In the genomic region with DNA sequence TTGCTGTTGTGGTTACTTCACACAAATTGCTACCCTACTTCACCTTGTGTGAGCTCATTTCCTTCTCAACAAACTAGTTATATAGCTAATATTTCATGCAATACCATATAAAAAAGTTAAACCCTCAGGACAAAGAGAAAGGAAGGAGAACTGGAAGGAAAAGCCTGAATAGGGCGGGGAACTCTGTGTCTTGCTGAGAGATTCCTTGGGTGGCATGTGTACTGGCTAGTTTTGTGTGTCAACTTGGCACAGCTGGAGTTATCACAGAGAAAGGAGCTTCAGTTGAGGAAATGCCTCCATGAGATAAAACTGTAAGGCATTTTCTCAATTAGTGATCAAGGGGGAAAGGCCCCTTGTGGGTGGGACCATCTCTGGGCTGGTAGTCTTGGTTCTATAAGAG, we compare ENCODE assay signal across 13 mouse cellular contexts. TPM values are rescaled to one million over a fixed set of nuclear protein-coding genes. Genes with fewer than 3 reads are reported as not detected.
DNase-seq lines count a peak whose midpoint lies in the region; ATAC-seq and TF ChIP-seq lines count a peak whose summit lies in the region.
"Not testable (repeated sequence)": the region's sequence is repeated elsewhere in the genome, so short reads cannot be mapped to it uniquely, and the experiment has no call there.
"Had no signal": no experiment of that assay in that cellular context is flagged by ENCODE, and none has a peak within 500 bp of the region (broad histone marks: within the 10 kb centered on the region; RNA-seq: fewer than 3 reads in every experiment).

No protein-coding gene starts in this region.

- H3K9me3 ChIP-seq in erythroblast, embryonic 14.5 days (ENCODE audit: control insufficient read depth, low read length); liver, embryonic 11.5 days (ENCODE audit: control insufficient read depth, low read length); liver, embryonic 12.5 days (replicated peaks); liver, embryonic 13.5 days (replicated peaks); liver, embryonic 14.5 days (ENCODE audit: control insufficient read depth, low read length); liver, embryonic 15.5 days (replicated peaks); liver, embryonic 16.5 days (replicated peaks; ENCODE audit: control insufficient read depth, low read length): not testable (repeated sequence)

- H3K27me3 ChIP-seq in erythroblast, embryonic 14.5 days (ENCODE audit: control insufficient read depth); liver, embryonic 11.5 days (replicated peaks; ENCODE audit: control insufficient read depth, insufficient read depth, low read length); liver, embryonic 12.5 days (replicated peaks); liver, embryonic 13.5 days; liver, embryonic 14.5 days (ENCODE audit: control insufficient read depth, insufficient read depth, low read length); liver, embryonic 15.5 days; liver, embryonic 16.5 days (ENCODE audit: control insufficient read depth, insufficient read depth, low read depth, low read length): not testable (repeated sequence)

- peak overlapping the region; percentile 7 for H3K4me3 ChIP-seq in erythroblast, embryonic 14.5 days (replicated peaks)
- not testable (repeated sequence) for H3K4me3 ChIP-seq in liver, embryonic 11.5 days (ENCODE audit: low read depth, low read length); liver, embryonic 12.5 days; liver, embryonic 13.5 days (replicated peaks); liver, embryonic 14.5 days (ENCODE audit: insufficient read depth in 1 of 2, low read depth in 2 of 2, low read length in 2 of 2); liver, embryonic 15.5 days (replicated peaks); liver, embryonic 16.5 days (ENCODE audit: low read depth, low read length)

- not testable (repeated sequence) for TF ChIP-seq CTCF in liver, embryonic 14.5 days (IDR thresholded peaks at IDR 0.05; ENCODE audit: low read depth)

- TF ChIP-seq EP300 in liver, embryonic 14.5 days (IDR thresholded peaks at IDR 0.05; ENCODE audit: low read depth), result not testable (repeated sequence)

- H3K9ac ChIP-seq in liver, embryonic 11.5 days (ENCODE audit: low read depth, low read length); liver, embryonic 12.5 days; liver, embryonic 13.5 days; liver, embryonic 14.5 days (replicated peaks); liver, embryonic 15.5 days; liver, embryonic 16.5 days (ENCODE audit: low read depth, low read length): not testable (repeated sequence)

- H3K36me3 ChIP-seq in erythroblast, embryonic 14.5 days (ENCODE audit: control insufficient read depth); liver, embryonic 11.5 days (ENCODE audit: control insufficient read depth, insufficient read depth, low read length); liver, embryonic 12.5 days; liver, embryonic 13.5 days; liver, embryonic 14.5 days (replicated peaks; ENCODE audit: control insufficient read depth, insufficient read depth, low read depth); liver, embryonic 15.5 days (replicated peaks); liver, embryonic 16.5 days (ENCODE audit: control insufficient read depth, insufficient read depth): not testable (repeated sequence)

- H3K4me2 ChIP-seq in liver, embryonic 11.5 days; liver, embryonic 12.5 days; liver, embryonic 13.5 days; liver, embryonic 14.5 days (ENCODE audit: low read depth); liver, embryonic 15.5 days; liver, embryonic 16.5 days (ENCODE audit: low read depth, low read length): not testable (repeated sequence)

- H3K27ac ChIP-seq in liver, embryonic 11.5 days (ENCODE audit: low read depth, low read length); liver, embryonic 13.5 days; liver, embryonic 15.5 days (replicated peaks); liver, embryonic 16.5 days (ENCODE audit: low read length): not testable (repeated sequence)
- 0 out of 2 replicates have a peak overlapping the region, but pooled peaks have one; percentile 25 for H3K27ac ChIP-seq in liver, embryonic 12.5 days
- H3K27ac ChIP-seq in liver, embryonic 14.5 days, result 0 out of 2 replicates have a peak overlapping the region, but pooled peaks have one; percentile 29

- peaks cover 18% of the 10 kb centered on the region for H3K4me1 ChIP-seq in erythroblast, embryonic 14.5 days (ENCODE audit: control insufficient read depth)
- H3K4me1 ChIP-seq in liver, embryonic 11.5 days (replicated peaks; ENCODE audit: control insufficient read depth, insufficient read depth, low read length); liver, embryonic 14.5 days (replicated peaks; ENCODE audit: control insufficient read depth in 2 of 2, insufficient read depth in 2 of 2, low read length in 1 of 2); liver, embryonic 15.5 days (replicated peaks); liver, embryonic 16.5 days (ENCODE audit: control insufficient read depth, low read depth, low read length): not testable (repeated sequence)
- H3K4me1 ChIP-seq in liver, embryonic 12.5 days, result peaks cover 12% of the 10 kb centered on the region; the same call in 1 of the 2 replicates
- peaks cover 11% of the 10 kb centered on the region for H3K4me1 ChIP-seq in liver, embryonic 13.5 days (replicated peaks)

- 74% methylated on average over 1 of the region's 1 CpGs for WGBS in liver, embryonic 11.5 days
- WGBS in liver, embryonic 12.5 days (ENCODE audit: insufficient replicate concordance), result 29% methylated on average over 1 of the region's 1 CpGs
- WGBS in liver, embryonic 13.5 days (ENCODE audit: insufficient replicate concordance), result 57% methylated on average over 1 of the region's 1 CpGs
- 25% methylated on average over 1 of the region's 1 CpGs for WGBS in liver, embryonic 14.5 days (ENCODE audit: insufficient replicate concordance)
- WGBS in liver, embryonic 15.5 days (ENCODE audit: insufficient replicate concordance), result 51% methylated on average over 1 of the region's 1 CpGs
- 24% methylated on average over 1 of the region's 1 CpGs for WGBS in liver, embryonic 16.5 days (ENCODE audit: insufficient replicate concordance)

- ATAC-seq in liver, embryonic 11.5 days (replicated peaks; ENCODE audit: low FRiP score), result 0 out of 2 replicates have a peak, but pooled peaks have one; percentile 54
- ATAC-seq in liver, embryonic 12.5 days, result peak; percentile 68
- ATAC-seq in liver, embryonic 13.5 days (ENCODE audit: low read depth), result peak; percentile 78
- peak; percentile 68 for ATAC-seq in liver, embryonic 14.5 days (ENCODE audit: insufficient read depth)
- ATAC-seq in liver, embryonic 15.5 days (ENCODE audit: insufficient read depth), result peak; percentile 56; the same call in 1 of the 2 replicates
- ATAC-seq in liver, embryonic 16.5 days (ENCODE audit: low read depth), result peak; percentile 48; the same call in 1 of the 2 replicates

- DNase-seq in liver, embryonic 11.5 days (ENCODE audit: low spot score); liver, embryonic 14.5 days (ENCODE audit: low read depth in 3 of 3, low spot score in 3 of 3): not testable (repeated sequence)
- DNase-seq in liver, embryonic 13.5 days, result peak; percentile 18

RNA-seq across cellular contexts. Expression of gene Fhl5, which starts 8.9 kb away (rescaled TPM):
- polyA plus RNA-seq in erythroblast, embryonic 14.5 days (2012), result not detected in 2 replicates
- not detected in 2 replicates for polyA plus RNA-seq in liver, embryonic 11.5 days (2014; fragmentation: Nextera tagmentation; extraction: Ambion mirVana)
- not detected in 2 replicates for polyA plus RNA-seq in liver, embryonic 12.5 days (2016; fragmentation: Nextera tagmentation; extraction: Ambion mirVana)
- polyA plus RNA-seq in liver, embryonic 13.5 days (2015; fragmentation: Nextera tagmentation; extraction: Ambion mirVana), result not detected in 2 replicates
- polyA plus RNA-seq in liver, embryonic 14.5 days (2012; rRNA removed), result not detected in 2 replicates
- polyA plus RNA-seq in liver, embryonic 14.5 days (2014; fragmentation: Nextera tagmentation; extraction: Ambion mirVana), result not detected in 2 replicates
- polyA plus RNA-seq in liver, embryonic 15.5 days (2015; fragmentation: Nextera tagmentation; extraction: Ambion mirVana), result not detected in 2 replicates
- polyA plus RNA-seq in liver, embryonic 16.5 days (2015; fragmentation: Nextera tagmentation; extraction: Ambion mirVana), result not detected in 2 replicates
- polyA plus RNA-seq: activated CD4-positive, CD25-positive, alpha-beta regulatory T cell, adult 4 months; adrenal gland, adult 2 months; C2C12; CD4-positive, CD25-positive, alpha-beta regulatory T cell, adult 4 months; G1E; Patski had no signal

RNA-seq across cellular contexts. Expression of gene Ufl1, which starts 47.9 kb away (rescaled TPM):
- polyA plus RNA-seq in erythroblast, embryonic 14.5 days (2012), result 0.03 and 0.04 TPM in 2 replicates
- 31.1 and 35.4 TPM in 2 replicates for polyA plus RNA-seq in liver, embryonic 11.5 days (2014; fragmentation: Nextera tagmentation; extraction: Ambion mirVana)
- 19.2 and 21.4 TPM in 2 replicates for polyA plus RNA-seq in liver, embryonic 12.5 days (2016; fragmentation: Nextera tagmentation; extraction: Ambion mirVana)
- 19.0 and 19.7 TPM in 2 replicates for polyA plus RNA-seq in liver, embryonic 13.5 days (2015; fragmentation: Nextera tagmentation; extraction: Ambion mirVana)
- 1.8 and 2.9 TPM in 2 replicates for polyA plus RNA-seq in liver, embryonic 14.5 days (2012; rRNA removed)
- 18.8 and 20.1 TPM in 2 replicates for polyA plus RNA-seq in liver, embryonic 14.5 days (2014; fragmentation: Nextera tagmentation; extraction: Ambion mirVana)
- 20.8 and 23.0 TPM in 2 replicates for polyA plus RNA-seq in liver, embryonic 15.5 days (2015; fragmentation: Nextera tagmentation; extraction: Ambion mirVana)
- polyA plus RNA-seq in liver, embryonic 16.5 days (2015; fragmentation: Nextera tagmentation; extraction: Ambion mirVana), result 20.9 and 22.7 TPM in 2 replicates
